Mouse (Mus musculus) olfactory bulb, adult 2 months (tissue): ENCODE results near the gene Tmem198.

Experiments
- CTCF ChIP-seq: fragments of 200-500 bp; IDR thresholded peaks from 2 replicates; pipeline ENCODE4 v1.5.1; 2012; ENCODE audit warnings: low read depth, mild to moderate bottlenecking, low read length, moderate library complexity; ENCODE audit not compliant: insufficient read depth
- POLR2A ChIP-seq: fragments of 200-500 bp; IDR thresholded peaks from 2 replicates; pipeline ENCODE4 v1.6.1; 2012; ENCODE audit warnings: mild to moderate bottlenecking, low read depth, low read length, moderate library complexity; ENCODE audit not compliant: insufficient read depth

DNA sequence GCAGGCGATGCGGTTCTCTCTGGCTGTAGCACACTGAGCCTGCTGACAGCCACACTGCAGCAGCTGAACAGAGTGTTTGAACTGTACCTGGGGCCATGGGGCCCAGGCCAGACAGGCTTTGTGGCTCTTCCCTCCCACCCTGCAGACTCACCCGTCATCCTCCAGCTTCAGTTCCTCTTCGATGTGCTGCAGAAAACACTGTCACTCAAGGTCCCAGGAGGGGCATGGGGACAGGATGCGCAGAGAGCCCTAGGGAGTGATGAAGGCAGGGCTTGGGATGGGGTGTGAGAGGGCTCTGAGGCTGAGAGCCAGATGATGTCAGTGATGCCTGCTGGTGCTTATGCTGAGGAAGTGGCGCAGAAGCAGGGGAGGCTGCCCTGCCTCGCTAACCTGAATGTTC is 45.3 kb downstream of the Tmem198 start:
- no peak for TF ChIP-seq POLR2A
- no peak for TF ChIP-seq CTCF
